Mouse (Mus musculus): Measurements from ENCODE around the gene Usp53.
A peak's percentile ranks its signal among the peaks of the same experiment; 100 is the strongest.
"Not testable (repeated sequence)": the region's sequence is repeated elsewhere in the genome, so short reads cannot be mapped to it uniquely, and the experiment has no call there.

Gene Usp53

GRCm38 (mm10) chr3:122943387-122943890 lies 40.9 kb downstream of the Usp53 start:
- DNase-seq (ENCODE audit: low read depth, low spot score): no peak

- DNase-seq (ENCODE audit: low read depth, low spot score): peak; percentile 48
These were observed 45.1 kb downstream of the Usp53 start for GRCm38 (mm10) chr3:122939215-122939614.

GRCm38 (mm10) chr3:122937176-122937575 lies 47.1 kb downstream of the Usp53 start:
- not testable (repeated sequence) for DNase-seq (ENCODE audit: low read depth, low spot score)

- DNase-seq (ENCODE audit: low read depth, low spot score): peak; percentile 35
These were observed 51.8 kb downstream of the Usp53 start for GRCm38 (mm10) chr3:122932466-122932865.

GRCm38 (mm10) chr3:122929723-122930122 lies 54.6 kb downstream of the Usp53 start:
- no peak for DNase-seq (ENCODE audit: low read depth, low spot score)

GRCm38 (mm10) chr3:122924009-122924914 lies 60.0 kb downstream of the Usp53 start, which contains the start of gene 1810037I17Rik:
TSS of gene 1810037I17Rik (plus strand) at chr3:122924203.
- DNase-seq (ENCODE audit: low read depth, low spot score): peak; percentile 96

GRCm38 (mm10) chr3:122923147-122923546 lies 61.2 kb downstream of the Usp53 start:
- DNase-seq (ENCODE audit: low read depth, low spot score): no peak

GRCm38 (mm10) chr3:122921676-122922527 lies 62.4 kb downstream of the Usp53 start:
- DNase-seq (ENCODE audit: low read depth, low spot score): no peak

- DNase-seq (ENCODE audit: low read depth, low spot score): no peak
These were observed 63.5 kb downstream of the Usp53 start for GRCm38 (mm10) chr3:122920572-122921435.

- DNase-seq (ENCODE audit: low read depth, low spot score): no peak
These were observed 65.0 kb downstream of the Usp53 start, which contains the start of gene Gm10959 for GRCm38 (mm10) chr3:122919260-122919659. TSS of gene Gm10959 (minus strand) at chr3:122919360.

GRCm38 (mm10) chr3:122918672-122919071 lies 65.6 kb downstream of the Usp53 start:
- DNase-seq (ENCODE audit: low read depth, low spot score): no peak

GRCm38 (mm10) chr3:122916191-122916680 lies 68.1 kb downstream of the Usp53 start:
- no peak for DNase-seq (ENCODE audit: low read depth, low spot score)

GRCm38 (mm10) chr3:122915493-122915892 lies 68.8 kb downstream of the Usp53 start:
- DNase-seq (ENCODE audit: low read depth, low spot score): no peak

- DNase-seq (ENCODE audit: low read depth, low spot score): no peak
These were observed 76.5 kb downstream of the Usp53 start for GRCm38 (mm10) chr3:122907841-122908240.

GRCm38 (mm10) chr3:122903746-122904433 lies 80.4 kb downstream of the Usp53 start:
- peak; percentile 57 for DNase-seq (ENCODE audit: low read depth, low spot score)

GRCm38 (mm10) chr3:122898254-122898653 lies 86.1 kb downstream of the Usp53 start:
- DNase-seq (ENCODE audit: low read depth, low spot score): no peak

- no peak for DNase-seq (ENCODE audit: low read depth, low spot score)
These were observed 89.0 kb downstream of the Usp53 start for GRCm38 (mm10) chr3:122895189-122895731.

GRCm38 (mm10) chr3:122894772-122895171 lies 89.5 kb downstream of the Usp53 start, which contains the start of gene Fabp2:
TSS of gene Fabp2 (plus strand) at chr3:122895072.
- DNase-seq (ENCODE audit: low read depth, low spot score): no peak

GRCm38 (mm10) chr3:122888371-122888819 lies 95.9 kb downstream of the Usp53 start:
- DNase-seq (ENCODE audit: low read depth, low spot score): peak; percentile 40
